Mouse (Mus musculus): ENCODE data around the gene Mlip.

- TF ChIP-seq CTCF (IDR thresholded peaks at IDR 0.05; ENCODE audit: control insufficient read depth, insufficient read depth, low read length) (no peak), POLR2A (IDR thresholded peaks at IDR 0.05; ENCODE audit: borderline replicate concordance, control insufficient read depth, low read depth, low read length) (no peak)
These were observed 24.9 kb upstream of the Mlip start for GRCm38 (mm10) chr9:77377696-77378095.
